Mouse (Mus musculus): Measurements from ENCODE around the gene Lrp4.

DNA sequence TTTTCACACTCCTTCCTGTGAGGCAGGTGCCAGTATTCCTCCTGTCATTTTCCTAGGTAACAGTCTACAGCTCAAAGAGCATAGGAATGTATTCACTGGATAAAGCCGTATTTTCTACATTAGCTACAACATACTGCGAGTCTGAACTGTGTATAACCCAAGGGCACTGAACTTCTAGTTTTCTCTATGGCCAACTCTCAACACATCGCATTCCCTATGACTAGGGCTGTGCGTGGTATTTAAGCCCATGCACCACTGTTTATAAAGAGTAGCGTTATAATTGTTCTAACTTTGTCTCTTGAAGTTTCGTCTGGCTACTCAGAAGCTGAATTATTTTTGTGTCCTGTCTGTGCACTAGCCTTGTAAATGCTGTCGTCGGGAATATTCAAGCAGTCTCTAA, 20.6 kb upstream of the Lrp4 start:
- TF ChIP-seq POLR2A (IDR thresholded peaks at IDR 0.05; ENCODE audit: borderline replicate concordance, control insufficient read depth, low read depth, low read length): no peak
- no peak for TF ChIP-seq CTCF (IDR thresholded peaks at IDR 0.05; ENCODE audit: control insufficient read depth, insufficient read depth, low read length)
